Mouse (Mus musculus) liver, embryonic 14.5 days (tissue): Measurements from ENCODE around the gene Ebf1.

Experiments used
- CTCF ChIP-seq: IDR thresholded peaks from 2 replicates; pipeline ENCODE4 v1.5.1; 2016; ENCODE audit warnings: antibody characterized with exemption, low read depth, control low read depth
- EP300 ChIP-seq: IDR thresholded peaks from 2 replicates; pipeline ENCODE4 v1.6.1; 2016; ENCODE audit warnings: antibody characterized with exemption, low read depth

- TF ChIP-seq CTCF = no peak
- no peak for TF ChIP-seq EP300
These were observed 367.3 kb downstream of the Ebf1 start for GRCm38 (mm10) chr11:44984381-44984780.
